Mouse (Mus musculus): ENCODE measurements around the gene Dppa5a. TPM values are rescaled to one million over a fixed set of nuclear protein-coding genes. Genes with fewer than 3 reads are reported as not detected.

Dppa5a gene
- total and polyA plus RNA-seq, 2 experiments: not detected

- 63% methylated on average over 7 of the region's 7 CpGs for WGBS
- peaks cover 9% of the 10 kb centered on the region for H3K27me3 ChIP-seq (ENCODE audit: control insufficient read depth, insufficient read depth, low read length)
Observed at GRCm38 (mm10) chr9:78394602-78395001, 26.6 kb upstream of the Dppa5a start.

GRCm38 (mm10) chr9:78393741-78394140, 25.8 kb upstream of the Dppa5a start:
- DNase-seq (ENCODE audit: extremely low read depth, low read depth, low spot score): no peak
- Histone ChIP-seq H3K27me3 (ENCODE audit: control insufficient read depth, insufficient read depth, low read length) (peaks cover 9% of the 10 kb centered on the region), H3K4me3 (ENCODE audit: insufficient read depth, low read depth, low read length) (no peak overlapping the region), H3K36me3 (ENCODE audit: control insufficient read depth, insufficient read depth, low read length) (no peaks in the 10 kb centered on the region), H3K79me2 (ENCODE audit: control insufficient read depth, insufficient read depth, low read length) (no peaks in the 10 kb centered on the region), H3K4me1 (ENCODE audit: control insufficient read depth, insufficient read depth, low read length) (no peaks in the 10 kb centered on the region), H3K27ac (replicated peaks; ENCODE audit: insufficient read depth, low read depth, low read length) (no peak overlapping the region), H3K9ac (ENCODE audit: low read depth, low read length) (no peak overlapping the region)
- 78% methylated on average over 10 of the region's 10 CpGs for WGBS
- TF ChIP-seq POLR2A (IDR thresholded peaks at IDR 0.05; ENCODE audit: extremely low read depth, insufficient read depth, low read length): no peak
- no peak for TF ChIP-seq CTCF (IDR thresholded peaks at IDR 0.05; ENCODE audit: low read depth, low read length)

More at GRCm38 (mm10) chr9:78394602-78395001, 26.6 kb upstream of the Dppa5a start:
- DNase-seq (ENCODE audit: extremely low read depth, low read depth, low spot score): no peak
- Histone ChIP-seq H3K4me1 (ENCODE audit: control insufficient read depth, insufficient read depth, low read length) (no peaks in the 10 kb centered on the region), H3K4me3 (ENCODE audit: insufficient read depth, low read depth, low read length) (no peak overlapping the region), H3K79me2 (ENCODE audit: control insufficient read depth, insufficient read depth, low read length) (no peaks in the 10 kb centered on the region), H3K27ac (replicated peaks; ENCODE audit: insufficient read depth, low read depth, low read length) (no peak overlapping the region), H3K36me3 (ENCODE audit: control insufficient read depth, insufficient read depth, low read length) (no peaks in the 10 kb centered on the region), H3K9ac (ENCODE audit: low read depth, low read length) (no peak overlapping the region)
- TF ChIP-seq CTCF (IDR thresholded peaks at IDR 0.05; ENCODE audit: low read depth, low read length) (no peak), POLR2A (IDR thresholded peaks at IDR 0.05; ENCODE audit: extremely low read depth, insufficient read depth, low read length) (no peak)

GRCm38 (mm10) chr9:78389981-78390380, 22.0 kb upstream of the Dppa5a start:
- Histone ChIP-seq H3K27me3 (ENCODE audit: control insufficient read depth, insufficient read depth, low read length) (no peaks in the 10 kb centered on the region), H3K9ac (ENCODE audit: low read depth, low read length) (no peak overlapping the region), H3K4me3 (ENCODE audit: insufficient read depth, low read depth, low read length) (no peak overlapping the region), H3K4me1 (ENCODE audit: control insufficient read depth, insufficient read depth, low read length) (no peaks in the 10 kb centered on the region), H3K79me2 (ENCODE audit: control insufficient read depth, insufficient read depth, low read length) (no peaks in the 10 kb centered on the region), H3K27ac (replicated peaks; ENCODE audit: insufficient read depth, low read depth, low read length) (no peak overlapping the region), H3K36me3 (ENCODE audit: control insufficient read depth, insufficient read depth, low read length) (no peaks in the 10 kb centered on the region)
- no peak for DNase-seq (ENCODE audit: extremely low read depth, low read depth, low spot score)
- TF ChIP-seq CTCF (IDR thresholded peaks at IDR 0.05; ENCODE audit: low read depth, low read length): no peak
- TF ChIP-seq POLR2A (IDR thresholded peaks at IDR 0.05; ENCODE audit: extremely low read depth, insufficient read depth, low read length): no peak
- 50% methylated on average over 5 of the region's 5 CpGs for WGBS

DNA sequence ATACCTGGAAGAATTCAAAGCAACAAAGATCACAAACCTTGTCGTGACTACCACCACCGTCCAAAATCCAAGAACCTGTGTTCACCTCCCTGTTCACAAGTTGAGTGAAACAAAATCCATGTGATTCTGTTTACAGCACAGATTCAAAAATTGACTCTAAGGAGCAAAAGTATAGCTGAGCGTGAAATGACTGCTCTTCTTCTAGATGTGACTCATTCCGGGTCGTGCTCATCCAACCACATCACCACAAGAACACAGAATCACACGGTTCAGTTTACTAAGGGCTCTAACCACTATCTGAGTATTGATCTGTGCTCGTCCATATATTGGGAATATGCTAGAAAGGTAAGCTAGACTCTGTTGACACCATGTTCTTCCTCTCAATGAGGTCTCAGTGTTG, 19.0 kb upstream of the Dppa5a start:
- no peaks in the 10 kb centered on the region for H3K4me1 ChIP-seq (ENCODE audit: control insufficient read depth, insufficient read depth, low read length)
- no peaks in the 10 kb centered on the region for H3K36me3 ChIP-seq (ENCODE audit: control insufficient read depth, insufficient read depth, low read length)
- no peaks in the 10 kb centered on the region for H3K27me3 ChIP-seq (ENCODE audit: control insufficient read depth, insufficient read depth, low read length)
- no peak overlapping the region for H3K27ac ChIP-seq (replicated peaks; ENCODE audit: insufficient read depth, low read depth, low read length)
- WGBS: 82% methylated on average over 7 of the region's 7 CpGs
- H3K79me2 ChIP-seq (ENCODE audit: control insufficient read depth, insufficient read depth, low read length): no peaks in the 10 kb centered on the region
- no peak overlapping the region for H3K9ac ChIP-seq (ENCODE audit: low read depth, low read length)
- no peak overlapping the region for H3K4me3 ChIP-seq (ENCODE audit: insufficient read depth, low read depth, low read length)
- DNase-seq (ENCODE audit: extremely low read depth, low read depth, low spot score): no peak
- TF ChIP-seq CTCF (IDR thresholded peaks at IDR 0.05; ENCODE audit: low read depth, low read length): no peak
- no peak for TF ChIP-seq POLR2A (IDR thresholded peaks at IDR 0.05; ENCODE audit: extremely low read depth, insufficient read depth, low read length)

DNA sequence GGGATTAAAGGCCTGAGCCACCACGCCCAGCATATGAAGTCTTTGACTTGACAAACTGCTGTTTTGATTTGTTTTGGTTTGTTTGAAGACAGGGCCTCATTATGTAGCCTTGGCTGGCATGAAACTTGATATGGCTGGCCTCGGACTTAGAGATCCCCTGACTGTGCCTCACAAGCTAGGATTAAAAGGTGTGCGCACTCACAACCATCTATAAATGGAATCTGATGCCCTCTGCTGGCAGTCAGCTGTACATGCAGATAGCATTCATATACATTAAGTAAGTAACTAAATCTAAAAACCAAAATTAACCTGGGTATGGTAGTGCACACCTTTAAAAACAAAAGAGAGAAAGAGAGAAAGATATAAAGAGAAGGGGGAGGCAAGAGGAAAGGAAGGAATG, 17.9 kb upstream of the Dppa5a start:
- Histone ChIP-seq H3K36me3 (ENCODE audit: control insufficient read depth, insufficient read depth, low read length) (no peaks in the 10 kb centered on the region), H3K79me2 (ENCODE audit: control insufficient read depth, insufficient read depth, low read length) (no peaks in the 10 kb centered on the region), H3K27me3 (ENCODE audit: control insufficient read depth, insufficient read depth, low read length) (no peaks in the 10 kb centered on the region), H3K4me3 (ENCODE audit: insufficient read depth, low read depth, low read length) (no peak overlapping the region), H3K27ac (replicated peaks; ENCODE audit: insufficient read depth, low read depth, low read length) (no peak overlapping the region), H3K9ac (ENCODE audit: low read depth, low read length) (no peak overlapping the region), H3K4me1 (ENCODE audit: control insufficient read depth, insufficient read depth, low read length) (no peaks in the 10 kb centered on the region)
- DNase-seq (ENCODE audit: extremely low read depth, low read depth, low spot score): peak; percentile 40
- WGBS: 59% methylated on average over 3 of the region's 3 CpGs
- peak; percentile 22; the same call in 1 of the 2 replicates for TF ChIP-seq CTCF (IDR thresholded peaks at IDR 0.05; ENCODE audit: low read depth, low read length)
- TF ChIP-seq POLR2A (IDR thresholded peaks at IDR 0.05; ENCODE audit: extremely low read depth, insufficient read depth, low read length): no peak

- TF ChIP-seq CTCF (IDR thresholded peaks at IDR 0.05; ENCODE audit: low read depth, low read length) (no peak), POLR2A (IDR thresholded peaks at IDR 0.05; ENCODE audit: extremely low read depth, insufficient read depth, low read length) (no peak)
- DNase-seq (ENCODE audit: extremely low read depth, low read depth, low spot score): no peak
- no peak within 1 kb of the TSS for H3K4me3 ChIP-seq (ENCODE audit: insufficient read depth, low read depth, low read length)
- H3K9ac ChIP-seq (ENCODE audit: low read depth, low read length): no peak within 1 kb of the TSS
- WGBS: 7% methylated on average over 23 of the region's 23 CpGs
- H3K27me3 ChIP-seq (ENCODE audit: control insufficient read depth, insufficient read depth, low read length): no peaks in the 10 kb centered on the region
- no peaks in the 10 kb centered on the region for H3K36me3 ChIP-seq (ENCODE audit: control insufficient read depth, insufficient read depth, low read length)
- H3K4me1 ChIP-seq (ENCODE audit: control insufficient read depth, insufficient read depth, low read length): no peaks in the 10 kb centered on the region
- H3K27ac ChIP-seq (replicated peaks; ENCODE audit: insufficient read depth, low read depth, low read length): no peak within 1 kb of the TSS
- H3K79me2 ChIP-seq (ENCODE audit: control insufficient read depth, insufficient read depth, low read length): no peaks in the 10 kb centered on the region
Observed at GRCm38 (mm10) chr9:78378113-78378785, 10.3 kb upstream of the Dppa5a start, which contains the start of gene Ooep. Ooep (minus strand) TSS chr9:78378725.

All from liver, adult 2 months (tissue).